Mouse (Mus musculus) frontal cortex, adult (tissue): ENCODE results near the gene Plekhm2.

ENCODE experiments used
- ATAC-seq: cut with Nextera tagmentation; 2 replicates; pipeline ENCODE4 v1.9.2; 2017; ENCODE audit warnings: mild to moderate bottlenecking, moderate library complexity, mixed read lengths; ENCODE audit not compliant: low TSS enrichment

The Plekhm2 gene

GRCm38 (mm10) chr4:141605421-141605820 is 59.3 kb downstream of the Plekhm2 start:
- ATAC-seq: no peak

DNA sequence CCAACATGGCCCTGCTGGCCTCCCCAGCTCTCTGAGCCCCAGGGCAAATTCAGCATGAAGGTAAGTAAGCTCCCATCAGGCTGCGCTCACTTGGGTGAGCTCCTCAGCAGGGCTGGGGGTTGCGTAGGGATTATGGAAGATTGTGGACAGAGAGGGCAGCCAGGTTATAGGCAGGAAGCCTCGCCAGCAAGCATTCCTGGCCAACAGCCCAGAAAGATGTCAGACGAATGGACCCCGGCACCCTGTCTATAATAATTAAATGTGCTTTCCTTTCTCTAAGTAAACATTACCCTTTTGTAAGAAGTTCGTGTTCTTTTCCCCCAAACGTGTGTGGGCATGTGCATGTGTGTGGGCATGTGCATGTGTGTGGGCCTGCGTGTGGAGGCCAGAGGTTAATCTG is 60.2 kb downstream of the Plekhm2 start:
- no peak for ATAC-seq

DNA sequence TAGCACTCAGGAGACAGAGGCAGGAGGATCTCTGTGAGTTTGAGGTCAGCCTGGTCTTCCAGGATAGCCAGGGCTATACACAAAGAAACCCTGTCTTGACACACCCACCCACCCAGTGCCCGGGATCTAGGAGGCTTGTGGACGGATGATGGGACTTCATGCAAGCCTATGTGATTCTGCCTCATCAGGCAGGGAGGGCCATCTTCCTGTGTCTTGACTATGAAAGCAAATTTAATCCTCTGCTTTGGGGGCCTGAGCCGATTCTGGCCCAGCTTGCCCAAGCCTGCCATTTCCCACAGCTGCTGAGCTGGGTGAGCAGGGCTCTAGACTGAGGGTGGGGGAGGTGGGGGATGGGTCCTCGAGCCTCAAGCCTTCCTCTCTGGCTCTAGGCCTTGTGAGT is 60.8 kb downstream of the Plekhm2 start:
- ATAC-seq: no peak

- ATAC-seq: no peak
These were observed 62.0 kb downstream of the Plekhm2 start for GRCm38 (mm10) chr4:141602523-141603223.

- ATAC-seq: no peak
These were observed 63.4 kb downstream of the Plekhm2 start for GRCm38 (mm10) chr4:141601148-141601862.

DNA sequence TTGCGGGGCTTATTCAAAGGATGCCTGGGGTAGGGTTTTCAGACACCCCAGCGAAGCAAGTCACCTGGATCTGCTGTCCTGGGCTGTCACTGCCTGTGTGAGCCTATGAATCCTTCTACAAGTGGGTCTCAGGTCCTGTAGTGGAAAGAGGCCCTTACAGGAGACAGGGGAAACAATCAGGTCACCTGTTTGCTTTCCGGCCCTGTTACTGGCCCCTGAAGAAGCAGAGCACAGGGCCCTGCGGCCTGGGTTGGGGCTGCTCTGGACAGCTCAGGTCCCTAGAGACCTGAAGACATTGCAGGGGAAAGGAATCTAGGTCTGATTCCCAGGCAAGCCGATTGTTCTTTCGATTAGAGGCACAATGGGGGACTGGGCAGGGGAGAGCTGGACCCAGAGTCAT is 64.3 kb downstream of the Plekhm2 start:
- ATAC-seq: no peak

DNA sequence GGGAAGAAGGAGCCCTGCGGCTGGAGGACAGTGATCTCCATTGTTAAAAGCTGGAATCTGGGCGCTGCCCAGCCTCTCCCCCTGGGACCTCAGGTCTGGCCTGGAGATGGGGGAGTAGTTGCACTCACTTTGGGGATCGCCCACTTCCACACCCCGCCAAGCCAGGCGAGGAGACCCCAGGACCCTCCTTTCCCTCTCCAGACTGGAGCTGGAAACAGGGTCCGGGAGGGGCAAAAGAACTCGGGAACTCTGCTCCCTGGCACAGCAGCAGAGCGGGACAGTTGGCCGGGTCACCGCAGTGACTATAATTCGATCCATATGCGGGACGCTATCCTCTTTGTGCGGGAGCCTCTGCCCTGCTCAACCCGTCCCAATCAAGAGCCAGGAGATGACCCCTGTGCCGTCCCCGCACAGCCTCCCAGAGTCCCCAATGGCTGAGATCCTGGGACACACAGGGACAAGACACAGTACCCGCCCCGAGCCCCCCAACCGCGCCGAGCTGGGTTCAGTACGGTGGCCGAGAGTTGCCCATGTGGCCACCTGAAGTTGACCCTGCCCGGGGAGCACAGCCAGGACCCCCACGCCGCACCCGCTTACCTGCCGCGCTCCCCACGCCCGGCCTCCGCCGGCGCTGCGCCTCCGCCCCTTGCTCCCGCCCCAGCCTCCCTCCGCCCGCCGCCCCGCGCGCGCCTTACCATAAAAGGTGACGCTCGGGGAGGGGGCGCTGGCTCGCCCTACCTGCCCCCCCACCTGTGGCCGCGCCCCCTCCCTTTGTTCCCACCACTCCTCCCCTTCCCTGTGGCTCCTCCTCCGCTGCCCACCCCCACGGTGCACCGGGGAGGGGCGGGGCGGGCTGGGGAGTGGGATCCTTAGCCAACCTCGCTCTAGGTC is 65.2 kb downstream of the Plekhm2 start:
- ATAC-seq: no peak

- no peak for ATAC-seq
These were observed 65.8 kb downstream of the Plekhm2 start for GRCm38 (mm10) chr4:141598894-141599250.

DNA sequence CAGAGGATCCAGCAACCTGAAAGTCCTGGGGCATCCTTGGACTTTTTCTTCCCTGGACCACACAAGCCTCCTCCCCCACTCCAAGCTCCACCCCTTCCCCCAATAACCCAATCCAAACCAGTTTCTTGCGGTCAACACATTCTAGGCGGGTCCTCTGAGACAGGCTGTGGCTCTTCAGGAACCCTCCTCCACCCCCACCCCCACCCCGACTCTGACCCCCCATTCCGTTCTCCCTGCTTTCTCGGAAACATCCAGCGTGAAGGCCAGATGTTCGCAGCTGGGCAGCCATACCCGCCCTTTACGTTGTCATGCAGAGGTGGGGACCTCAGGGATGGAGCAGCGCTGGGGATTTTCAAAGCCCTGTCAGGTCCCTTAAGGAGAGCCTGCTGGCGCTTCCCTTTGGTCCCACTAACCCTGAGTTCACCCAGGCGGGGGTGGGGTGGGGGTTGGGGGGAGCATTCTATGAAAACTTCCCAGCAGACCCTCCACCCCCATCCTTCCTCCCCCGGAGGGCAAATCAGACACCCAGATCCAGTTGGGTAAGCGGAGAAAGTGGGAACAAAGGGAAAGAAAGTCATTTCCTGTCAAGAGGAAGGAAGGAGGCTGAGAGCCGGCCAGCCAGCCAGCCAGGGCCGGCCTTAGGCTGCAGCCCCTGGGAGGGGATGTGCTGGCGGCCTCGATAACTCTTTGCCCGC is 66.4 kb downstream of the Plekhm2 start:
- no peak for ATAC-seq

DNA sequence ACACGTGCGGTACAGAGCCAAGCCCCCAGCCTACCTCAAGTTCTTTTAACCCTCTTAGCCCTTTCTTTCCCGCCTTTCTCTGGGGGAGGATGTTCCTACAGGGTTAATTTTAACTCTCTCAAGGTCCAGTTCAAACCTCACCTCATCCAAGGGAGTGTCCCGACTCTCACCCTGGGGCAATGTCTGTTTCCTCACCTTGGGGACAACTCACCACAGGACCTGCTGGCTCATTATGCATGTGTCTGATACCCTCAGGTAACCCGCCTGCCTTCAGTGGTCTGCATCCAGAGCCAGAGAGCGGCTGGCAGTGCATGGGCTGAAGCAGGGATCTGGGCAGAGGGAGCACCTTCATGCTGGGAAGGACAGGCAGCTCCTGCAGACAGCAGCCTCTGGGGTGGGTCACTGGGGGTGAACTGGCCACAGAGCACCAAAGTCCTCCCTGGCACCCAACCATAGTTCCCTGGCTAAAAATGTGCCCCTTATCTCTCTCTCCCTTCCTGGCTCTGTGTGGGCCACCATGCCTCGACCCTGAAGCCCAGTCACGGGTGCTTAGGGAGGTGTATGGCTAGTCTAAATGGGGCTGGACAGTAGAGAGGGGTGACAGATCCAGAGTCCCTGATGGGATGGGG is 67.9 kb downstream of the Plekhm2 start:
- no peak for ATAC-seq

DNA sequence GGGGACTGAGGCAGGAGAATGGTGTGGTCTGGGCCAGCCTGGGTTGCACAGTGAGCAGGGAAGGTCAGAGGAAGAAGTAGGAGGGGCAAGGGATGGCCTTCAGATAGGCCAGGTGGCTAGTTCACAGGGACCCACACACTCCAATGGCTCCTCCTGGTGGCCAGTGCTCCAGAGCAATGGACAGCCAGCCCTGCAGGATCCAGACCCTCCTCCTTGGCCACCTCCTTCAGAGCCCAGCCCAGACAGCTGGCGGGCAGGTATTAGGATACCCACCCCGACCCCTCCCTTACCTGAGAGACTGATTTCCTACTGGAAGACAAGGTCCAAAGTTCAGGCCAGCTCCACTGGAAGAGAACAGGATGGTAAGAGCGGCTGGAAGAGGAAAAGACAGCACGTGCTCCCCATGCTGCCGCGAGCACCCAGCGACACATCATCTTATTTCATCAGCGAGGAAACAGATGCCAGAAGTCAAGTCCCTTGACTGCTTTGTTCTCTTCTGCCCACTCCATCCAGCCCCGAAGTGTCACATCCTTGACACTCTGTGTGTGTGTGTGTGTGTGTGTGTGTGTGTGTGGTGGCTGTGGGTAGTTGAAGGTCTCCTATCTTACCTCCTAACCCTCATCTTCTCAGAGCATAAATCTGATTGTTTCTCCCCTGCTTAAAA is 69.0 kb downstream of the Plekhm2 start:
- no peak for ATAC-seq

DNA sequence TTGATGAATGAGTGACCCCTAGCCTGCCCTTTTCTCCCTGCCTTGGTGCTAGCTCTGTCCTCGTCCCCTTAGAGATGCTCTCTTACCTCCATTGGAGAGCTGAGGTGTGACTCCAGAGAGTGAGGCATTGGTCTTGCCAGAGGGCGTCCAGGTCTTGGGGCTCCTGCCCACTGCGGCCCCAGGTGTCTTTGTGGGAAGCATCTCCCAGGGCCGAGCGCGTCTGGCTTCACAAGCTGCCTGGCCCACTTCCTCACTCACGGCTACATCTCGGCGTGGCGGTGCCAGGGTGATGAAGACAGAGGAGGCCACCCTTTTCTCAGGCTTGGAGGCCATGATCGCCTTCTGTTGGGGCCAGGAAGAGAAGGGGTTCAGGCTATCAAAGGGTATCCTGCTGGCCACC is 69.6 kb downstream of the Plekhm2 start:
- ATAC-seq: no peak

DNA sequence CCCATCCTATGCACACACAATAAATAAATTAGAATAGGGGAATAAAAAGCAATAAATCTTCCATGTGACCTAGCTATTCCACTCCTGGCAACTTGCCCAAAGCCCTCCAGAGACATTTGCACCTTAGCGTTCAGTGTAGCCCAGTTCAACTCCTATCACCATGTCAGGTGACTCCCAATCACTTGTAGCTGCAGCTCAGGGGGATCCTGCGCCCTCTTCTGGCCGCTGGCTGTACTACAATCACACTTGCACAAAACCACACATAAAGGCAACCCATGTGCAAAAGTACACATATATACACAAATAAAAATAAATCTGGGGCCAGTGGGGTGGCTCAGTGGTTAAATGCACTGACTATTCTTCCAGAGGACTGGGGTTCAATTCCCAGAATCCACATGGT is 73.2 kb downstream of the Plekhm2 start:
- ATAC-seq: no peak

DNA sequence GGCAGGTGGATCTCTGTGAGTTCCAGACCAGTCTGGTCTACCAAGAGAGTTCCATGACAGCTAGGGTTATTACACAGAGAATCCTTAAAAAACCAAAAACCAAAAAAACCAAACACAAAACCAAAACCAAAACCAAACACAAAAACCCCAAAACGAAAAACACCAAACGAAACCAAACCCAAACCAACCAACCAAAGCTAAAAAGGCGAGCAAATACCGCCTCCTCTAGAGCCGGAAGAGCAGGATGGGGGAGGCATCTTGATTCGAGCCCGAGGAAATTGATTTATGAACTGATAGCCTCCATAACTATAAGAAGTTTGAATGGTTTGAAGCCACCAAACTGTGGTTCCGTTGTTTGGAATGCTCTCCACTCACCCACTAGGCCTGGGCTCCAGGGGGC is 80.8 kb downstream of the Plekhm2 start:
- no peak for ATAC-seq

DNA sequence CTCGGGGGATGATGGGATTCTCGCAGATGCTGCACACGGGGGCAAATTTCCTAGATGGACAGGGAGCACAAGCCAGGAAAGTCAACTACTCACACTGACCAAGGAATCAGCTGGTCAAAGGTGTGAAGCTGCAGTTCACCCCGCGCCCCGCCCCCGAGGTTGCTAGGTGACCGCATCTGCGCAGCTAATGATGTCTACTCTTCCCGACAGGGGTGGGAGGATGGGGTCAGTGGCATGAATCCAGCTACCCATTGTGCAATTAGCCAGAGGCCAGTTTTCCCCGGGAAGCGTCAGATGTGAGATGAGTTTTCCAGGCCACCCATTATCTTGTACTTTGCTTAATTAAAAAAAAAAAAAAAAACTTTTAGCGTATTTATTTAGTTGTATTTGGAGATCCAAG is 83.6 kb downstream of the Plekhm2 start:
- no peak for ATAC-seq

DNA sequence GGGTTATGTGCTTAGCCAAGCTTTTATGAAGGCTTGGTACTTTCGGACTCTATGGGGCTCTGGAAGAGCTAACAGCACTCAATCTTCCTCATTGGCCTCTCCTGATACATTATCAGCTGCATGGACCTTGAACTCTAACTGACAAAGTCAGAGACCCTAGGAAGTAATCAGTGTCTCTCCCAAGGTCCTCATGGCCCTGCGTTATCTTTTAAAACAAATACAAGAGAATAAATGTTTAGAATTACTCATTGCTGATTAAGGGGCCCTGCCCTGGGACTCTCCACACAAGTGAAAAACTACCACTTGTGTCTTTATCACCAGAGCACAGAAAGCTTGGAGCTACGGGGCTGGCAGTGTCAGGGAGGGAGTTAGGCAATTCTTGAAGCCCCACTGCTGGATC is 85.9 kb downstream of the Plekhm2 start:
- ATAC-seq: no peak

DNA sequence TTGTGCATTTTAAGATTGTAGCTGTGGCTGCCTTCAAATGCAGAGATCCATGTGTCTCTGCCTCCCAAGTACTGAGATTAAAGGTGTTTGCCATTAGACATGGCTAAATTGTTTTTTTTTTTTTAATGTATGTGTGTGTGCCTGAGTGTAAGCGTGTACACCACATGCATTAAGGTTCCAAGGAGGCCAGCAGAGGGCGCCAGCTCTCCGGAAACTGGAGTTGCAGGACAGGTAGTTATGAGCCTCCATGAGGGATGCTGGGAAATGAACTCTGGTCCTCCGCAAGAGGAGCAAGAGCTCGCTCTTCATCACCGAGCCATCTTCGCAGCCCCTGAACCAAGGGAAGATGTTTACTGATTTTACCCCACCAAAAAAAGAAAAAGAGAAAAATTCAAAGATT is 87.8 kb downstream of the Plekhm2 start:
- ATAC-seq: no peak

GRCm38 (mm10) chr4:141576404-141576803 is 88.3 kb downstream of the Plekhm2 start:
- ATAC-seq: no peak
